Mouse (Mus musculus) ES-E14 (cell line): ENCODE measurements at regions not wholly inside any gene's neighbourhood (a gene's known extent, or its start where the extent isn't known, plus 50 kb on each side); places are given as distances from the start of the nearest gene placed in this dataset.

ENCODE experiments used
- CHD2 ChIP-seq: IDR thresholded peaks from 2 replicates; pipeline ENCODE4 v1.6.1; 2014; ENCODE audit warnings: mild to moderate bottlenecking, low read depth, low read length, inconsistent platforms
- ZC3H11A ChIP-seq: IDR thresholded peaks from 2 replicates; pipeline ENCODE4 v1.6.1; 2012; ENCODE audit warnings: low read depth, mild to moderate bottlenecking, inconsistent platforms, low read length, borderline replicate concordance

- TF ChIP-seq ZC3H11A (no peak), CHD2 (no peak)
Measured at GRCm38 (mm10) chr6:97704361-97704760, 87.0 kb upstream of the Frmd4b start.
